Mouse (Mus musculus): ENCODE measurements at regions not wholly inside any gene's neighbourhood (a gene's known extent, or its start where the extent isn't known, plus 50 kb on each side); places are given as distances from the start of the nearest gene placed in this dataset.
A peak's percentile ranks its signal among the peaks of the same experiment; 100 is the strongest.

- no peak for DNase-seq
Measured at GRCm38 (mm10) chr8:125325736-125326135, 243.9 kb downstream of the Sipa1l2 start.

GRCm38 (mm10) chr8:125322561-125322960 is 247.0 kb downstream of the Sipa1l2 start:
- DNase-seq: no peak

DNA sequence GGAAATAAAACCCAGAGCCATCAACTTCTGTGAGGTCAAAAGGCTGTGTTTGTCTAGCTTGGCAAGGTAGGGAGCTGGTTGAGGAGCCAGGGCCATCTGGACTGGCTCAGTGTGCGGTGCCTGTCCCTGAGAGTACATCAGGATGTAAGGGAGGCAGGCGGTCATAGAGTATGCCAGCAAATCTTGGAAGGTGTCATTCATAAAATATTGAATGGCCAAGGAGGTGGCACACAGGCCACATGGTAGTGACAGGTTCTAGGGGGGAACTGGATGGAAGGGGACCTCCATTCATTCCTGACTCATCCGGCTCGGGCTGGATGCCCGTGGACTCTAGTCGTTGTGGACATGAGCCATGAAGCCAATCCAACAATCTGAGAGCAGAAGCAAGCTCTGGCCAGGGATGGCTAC is 252.0 kb downstream of the Sipa1l2 start:
- DNase-seq: no peak

GRCm38 (mm10) chr8:125315736-125316135 is 253.9 kb downstream of the Sipa1l2 start:
- peak in 1 of 2 experiments; percentile 21 for DNase-seq

GRCm38 (mm10) chr8:125314996-125315395 is 254.6 kb downstream of the Sipa1l2 start:
- no peak for DNase-seq

DNA sequence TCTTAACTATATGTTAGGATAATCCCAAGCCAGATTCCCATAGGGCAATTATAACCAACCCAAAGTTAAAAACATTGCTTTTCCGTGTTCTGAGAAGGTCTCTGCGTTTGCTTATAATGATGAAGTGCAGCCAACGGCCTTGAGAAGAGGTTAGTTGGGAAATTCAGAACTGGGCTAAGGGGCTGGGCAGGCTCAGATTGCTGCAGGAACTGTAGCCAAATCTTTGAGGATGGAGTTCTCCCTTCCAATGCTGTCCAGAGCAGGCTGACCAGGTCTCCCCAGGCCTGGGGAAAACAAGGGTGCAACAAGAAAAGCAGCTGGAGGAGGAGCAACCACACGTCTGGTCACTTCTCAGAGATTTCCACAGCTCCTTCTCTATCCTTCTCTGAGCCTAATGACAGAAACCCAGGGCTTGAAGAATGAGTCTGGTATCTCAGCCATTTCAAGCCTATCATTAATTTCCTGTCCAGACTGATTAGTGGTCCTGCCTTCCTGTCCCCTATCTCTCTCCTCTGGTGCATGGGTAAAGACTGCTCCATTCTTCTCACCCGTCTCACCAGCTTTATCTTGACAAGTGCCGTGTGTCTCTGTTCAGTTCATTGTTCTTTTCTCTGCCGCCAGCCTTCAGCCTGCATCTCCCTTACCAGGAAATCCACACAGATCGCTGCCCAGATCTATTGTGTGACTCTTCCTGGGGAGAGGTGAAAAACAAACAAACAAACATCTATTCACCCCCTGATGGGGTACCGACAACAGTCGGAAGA is 255.2 kb downstream of the Sipa1l2 start:
- peak; percentile 42 to 48 for DNase-seq

DNA sequence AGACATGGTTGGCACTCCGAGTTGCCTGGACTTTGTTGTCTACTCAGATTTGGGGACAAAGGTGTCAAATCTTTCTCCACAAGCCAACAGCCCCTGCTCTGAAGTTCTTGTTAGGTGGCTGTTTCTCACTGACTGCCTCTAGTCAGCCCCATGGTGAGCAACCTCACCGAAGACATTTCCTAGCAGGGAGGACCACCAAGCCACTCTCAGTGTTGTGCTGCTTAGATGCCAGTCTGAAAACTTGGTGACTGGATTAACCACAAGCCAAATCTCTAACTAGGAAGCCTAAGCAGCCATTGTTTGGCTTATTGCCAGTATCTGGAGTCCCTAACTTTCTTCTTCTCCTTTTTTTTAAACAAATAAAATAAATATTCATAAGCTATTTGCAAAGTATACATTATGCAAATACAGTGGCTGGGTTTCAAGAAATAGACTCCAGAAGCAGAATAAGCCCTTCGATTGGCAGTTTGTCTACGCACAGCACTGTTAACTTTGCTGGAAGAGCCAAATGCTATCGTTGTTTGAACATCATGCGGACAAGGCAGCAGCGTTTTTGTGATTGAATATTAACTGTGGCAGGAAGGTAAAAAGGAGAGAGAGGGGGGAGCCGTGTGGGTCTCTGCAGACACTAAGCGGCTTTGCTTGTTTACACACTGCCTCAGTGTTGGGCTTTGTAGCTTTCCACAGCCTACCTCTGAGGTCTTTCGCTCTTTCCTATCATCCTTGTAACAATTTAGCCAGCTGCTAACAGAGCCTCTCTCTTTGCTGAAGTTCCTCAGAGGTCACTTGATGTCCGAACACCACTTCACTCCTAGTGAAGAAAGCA is 257.4 kb downstream of the Disc1 start:
- no peak for DNase-seq
